Mouse (Mus musculus): ENCODE measurements around the gene Ccdc183.

Ccdc183 gene

DNA sequence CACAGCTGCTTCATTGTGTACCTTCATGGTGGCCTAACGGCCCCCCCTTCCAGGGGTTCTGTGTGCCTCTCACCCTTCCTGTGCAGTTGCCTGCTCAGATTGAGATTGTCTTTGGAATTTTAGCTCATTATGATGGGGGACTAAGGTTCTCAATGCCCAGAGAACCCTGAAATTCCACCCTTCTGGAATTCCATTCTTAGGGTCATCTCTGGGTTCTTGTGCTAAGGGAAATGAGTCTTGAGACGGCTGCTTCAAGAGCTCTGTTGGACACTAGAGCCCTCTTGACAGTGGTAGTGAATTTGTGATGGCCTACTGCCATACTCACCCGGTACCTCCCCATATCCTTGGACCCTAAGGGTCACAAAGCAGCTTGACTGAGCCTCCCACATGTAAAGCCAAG, at the start of gene Ccdc183:
TSS of gene Ccdc183 (minus strand) at position 101 of the 400 bp plus-strand sequence.
- no peak for DNase-seq (ENCODE audit: low read depth)

DNA sequence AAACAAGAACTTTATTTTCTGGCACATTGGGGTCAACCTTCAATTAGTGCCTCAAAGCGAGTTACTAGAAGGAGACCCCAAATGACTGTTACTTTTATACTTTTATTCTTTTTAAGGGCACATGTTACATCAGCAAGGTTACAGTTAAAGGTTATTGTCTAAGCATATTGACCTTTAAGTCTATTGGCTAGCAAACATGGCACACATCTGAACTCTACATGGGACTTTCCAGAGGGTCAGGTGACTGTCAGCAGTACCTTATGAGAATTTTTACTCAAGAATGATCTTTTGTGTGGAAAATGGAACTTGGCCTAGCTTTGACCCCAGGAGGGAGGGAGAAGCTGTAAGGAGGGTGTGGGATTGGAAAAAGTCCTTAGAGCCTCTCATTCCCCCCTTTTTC, 49.0 kb upstream of the Ccdc183 start:
- DNase-seq (ENCODE audit: low read depth), result peak; percentile 53

DNA sequence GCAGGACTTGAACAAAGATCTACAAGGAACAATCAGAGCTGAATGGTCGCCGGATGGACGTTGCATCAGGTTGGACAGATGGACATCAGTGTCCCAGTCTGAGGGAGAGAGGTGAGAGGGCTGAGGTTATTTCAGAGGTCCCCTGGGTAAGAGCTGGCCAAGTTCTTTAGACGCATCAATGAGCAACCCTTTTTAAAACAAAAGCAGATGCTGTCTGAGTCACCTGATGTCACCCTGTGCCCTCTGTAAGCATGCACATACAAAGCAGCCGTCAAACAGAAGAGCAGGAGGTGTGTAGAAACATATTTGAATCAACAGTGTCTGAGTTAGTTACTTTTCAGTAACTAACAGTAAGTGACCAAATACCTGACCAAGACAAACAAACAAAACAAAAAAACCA, 46.6 kb upstream of the Ccdc183 start:
- DNase-seq (ENCODE audit: low read depth), result no peak

DNA sequence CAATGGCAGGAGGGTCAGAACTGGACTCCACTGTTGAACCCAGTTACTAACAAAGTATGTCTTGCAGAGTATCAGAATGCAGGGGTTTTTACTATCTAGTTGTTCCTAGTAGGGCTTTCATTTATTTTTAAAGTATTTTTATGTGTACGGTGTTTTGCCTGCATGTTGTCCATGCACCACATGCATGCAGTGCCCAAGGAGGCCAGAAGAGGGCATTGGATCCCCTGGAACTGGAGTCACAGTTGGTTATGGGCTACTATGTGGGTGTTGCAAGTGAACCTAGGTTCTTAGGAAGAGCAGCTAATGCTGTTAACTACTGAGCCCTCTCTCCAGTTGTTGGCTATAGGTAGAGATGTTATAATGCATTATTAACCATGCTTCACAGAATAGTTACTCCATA, 46.0 kb upstream of the Ccdc183 start:
- peak; percentile 68 for DNase-seq (ENCODE audit: low read depth)

DNA sequence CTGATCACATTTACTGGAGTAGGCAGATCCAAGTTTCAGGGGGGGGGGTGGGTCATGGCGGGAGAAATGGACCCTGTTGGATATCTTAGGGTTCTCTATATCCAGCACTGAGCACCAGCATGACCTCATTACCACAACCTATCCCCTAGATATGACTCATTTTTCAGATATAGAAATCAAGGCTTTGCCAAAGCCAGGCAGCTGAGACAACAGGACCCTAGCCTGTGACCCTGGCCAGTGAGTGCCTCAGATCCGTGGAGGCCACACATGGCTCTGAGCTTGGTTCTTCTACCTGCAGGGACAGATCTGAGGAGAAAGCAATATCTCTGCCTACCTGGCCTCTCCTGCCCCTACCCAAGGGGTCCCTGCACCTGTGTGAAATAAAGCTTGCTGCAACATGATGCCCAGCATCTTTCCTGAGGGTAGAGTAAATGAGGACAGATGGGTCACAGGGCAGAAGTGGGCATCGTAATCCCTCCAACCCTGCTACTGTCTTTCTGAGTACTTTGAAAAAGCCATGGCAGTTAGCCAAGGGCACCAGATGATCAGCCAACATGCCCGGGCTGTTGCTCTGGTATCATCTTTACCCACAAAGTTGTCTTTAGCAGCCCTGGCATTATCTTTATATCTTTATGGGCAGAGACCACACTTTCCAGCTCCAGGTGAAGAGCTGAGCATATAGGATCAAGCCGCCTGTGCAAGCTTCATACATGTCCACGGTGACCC, 43.9 kb upstream of the Ccdc183 start:
- DNase-seq (ENCODE audit: low read depth), result no peak

DNA sequence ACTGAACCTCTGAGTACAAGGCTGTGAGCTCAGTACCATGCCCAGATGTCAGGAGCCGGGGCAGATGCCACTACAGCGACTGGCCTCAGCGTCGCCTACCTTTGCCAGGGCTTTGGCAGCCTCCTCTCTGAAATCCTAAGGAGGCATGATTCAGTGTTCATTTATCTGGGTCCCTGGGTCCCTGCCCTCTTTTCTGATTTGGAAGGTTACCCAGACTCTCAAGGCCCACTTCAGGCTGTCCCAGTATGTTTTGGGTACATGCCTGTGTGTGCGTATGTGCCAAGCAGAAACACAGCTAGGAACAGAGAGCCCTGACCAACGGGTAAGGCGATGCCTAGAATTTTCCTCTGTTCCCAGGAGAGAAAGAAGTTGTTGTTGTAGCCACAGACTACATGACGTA, 42.8 kb upstream of the Ccdc183 start:
- no peak for DNase-seq (ENCODE audit: low read depth)

DNA sequence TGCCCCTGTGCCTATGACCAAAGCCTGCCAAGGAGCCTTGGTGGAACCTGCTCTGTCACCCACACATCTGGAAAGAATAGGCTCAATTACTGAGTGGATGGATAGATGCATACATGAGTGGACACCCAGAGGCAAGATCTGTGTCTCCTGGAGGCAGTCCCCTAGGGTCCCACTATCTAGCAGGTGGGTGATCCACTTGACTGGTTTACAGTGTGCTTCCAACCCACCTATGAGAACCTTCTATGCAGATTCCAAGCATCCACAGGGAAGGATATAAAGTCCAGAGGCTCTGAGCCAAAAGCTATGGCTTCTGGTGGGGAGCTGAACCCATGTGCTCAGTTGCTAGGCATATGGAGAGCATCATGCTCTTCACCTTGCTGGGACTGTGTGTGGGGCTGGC, 40.2 kb upstream of the Ccdc183 start, which contains the start of gene Lcn5:
TSS of gene Lcn5 (plus strand) at position 301 of the 400 bp plus-strand sequence.
- no peak for DNase-seq (ENCODE audit: low read depth)

DNA sequence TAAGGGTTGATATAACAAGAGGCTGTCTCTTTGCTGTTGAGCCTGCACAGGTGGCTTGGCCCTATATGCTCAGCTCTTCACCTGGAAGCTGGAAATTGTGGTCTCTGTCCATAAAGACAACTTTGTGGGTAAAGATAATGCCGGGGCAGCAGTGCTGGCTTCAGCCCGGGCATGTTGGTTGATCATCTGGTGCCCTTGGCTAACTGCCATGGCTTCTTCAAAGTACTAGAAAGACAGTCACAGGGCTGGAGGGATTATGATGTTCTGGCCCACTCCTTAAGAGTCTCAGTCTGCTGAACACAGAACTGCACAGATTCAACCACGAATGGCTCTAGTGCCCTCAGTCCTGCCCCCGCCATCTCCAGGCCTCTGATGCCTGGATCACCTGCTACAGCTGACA, 39.8 kb upstream of the Ccdc183 start:
- DNase-seq (ENCODE audit: low read depth), result no peak

DNA sequence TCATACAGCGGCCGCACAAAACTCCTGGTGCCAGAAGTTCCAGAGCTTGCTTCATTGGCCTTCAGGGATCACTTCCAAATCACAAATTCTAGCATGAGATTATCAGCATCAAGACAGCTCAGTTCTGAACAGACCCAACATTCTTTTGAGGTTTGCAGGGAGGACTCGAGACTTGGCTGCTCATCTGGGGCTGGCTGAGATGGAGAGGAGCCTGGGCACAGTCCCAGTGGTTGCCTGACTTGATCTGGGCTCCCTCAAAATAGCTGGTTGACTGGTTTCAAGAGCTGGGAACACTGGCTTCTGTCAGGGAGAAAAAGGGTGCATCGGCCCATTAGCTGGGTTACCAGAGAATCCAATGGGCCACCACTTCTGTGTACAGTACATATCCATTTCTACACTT, 39.2 kb upstream of the Ccdc183 start:
- no peak for DNase-seq (ENCODE audit: low read depth)

DNA sequence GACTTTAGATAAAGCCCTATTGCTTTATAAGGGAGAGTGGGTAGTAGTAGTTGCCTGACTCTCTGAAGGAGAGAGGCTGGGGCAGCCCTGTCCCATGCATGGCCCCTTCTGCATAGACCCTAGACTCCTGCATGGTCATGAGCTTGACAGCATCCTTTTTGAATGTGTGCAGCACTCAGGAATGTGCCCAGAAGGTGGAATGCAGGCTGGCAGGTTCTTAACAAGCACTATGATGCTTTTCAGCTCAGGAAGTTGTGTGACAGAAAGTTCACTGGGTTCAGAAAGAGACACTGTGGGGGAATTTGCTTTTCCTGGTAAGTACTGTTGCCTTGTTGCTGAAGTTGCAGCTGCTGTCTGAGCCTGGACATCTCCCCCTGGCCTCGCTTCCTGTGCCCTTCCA, 37.0 kb upstream of the Ccdc183 start:
- no peak for DNase-seq (ENCODE audit: low read depth)

DNA sequence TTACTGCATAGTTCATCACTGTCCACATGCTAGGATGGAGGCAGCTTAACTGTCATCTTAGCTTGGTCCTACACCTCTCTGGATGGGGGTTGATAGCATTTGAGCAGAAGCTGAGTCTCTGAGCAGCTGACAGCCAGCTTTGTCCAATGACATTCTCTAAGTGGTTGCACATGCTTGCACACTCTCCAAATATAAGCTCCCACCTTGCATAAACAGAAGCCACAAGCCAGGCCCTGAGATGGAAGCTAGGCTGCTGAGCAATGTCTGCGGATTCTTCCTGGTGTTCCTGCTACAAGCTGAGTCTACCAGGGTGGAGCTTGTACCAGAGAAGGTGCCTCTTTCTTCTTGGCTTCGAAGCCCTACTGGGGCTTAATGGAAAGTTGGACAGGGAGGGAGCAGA, 35.4 kb upstream of the Ccdc183 start, which contains the start of gene Lcn8:
TSS of gene Lcn8 (plus strand) at position 219 of the 400 bp plus-strand sequence.
- no peak for DNase-seq (ENCODE audit: low read depth)

DNA sequence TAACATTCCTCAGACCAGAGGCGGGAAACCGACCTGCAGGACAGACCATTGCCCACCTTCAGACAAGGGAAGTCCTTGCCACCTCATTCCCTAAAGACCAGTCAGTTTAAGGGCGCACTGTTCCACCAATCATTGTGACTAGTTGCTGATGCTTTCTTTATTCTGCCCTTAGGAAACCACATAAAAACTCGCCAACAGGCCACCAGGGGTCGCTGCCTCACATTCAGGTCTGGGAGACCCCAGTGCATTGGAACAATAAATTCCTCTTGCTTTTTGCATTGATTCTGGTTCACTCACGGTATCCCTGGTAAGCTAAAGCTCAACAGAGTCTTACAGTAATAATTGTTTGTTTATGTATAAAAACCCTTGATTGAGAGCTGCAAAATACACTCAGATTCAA, 22.4 kb upstream of the Ccdc183 start:
- peak; percentile 62 for DNase-seq (ENCODE audit: low read depth)

DNA sequence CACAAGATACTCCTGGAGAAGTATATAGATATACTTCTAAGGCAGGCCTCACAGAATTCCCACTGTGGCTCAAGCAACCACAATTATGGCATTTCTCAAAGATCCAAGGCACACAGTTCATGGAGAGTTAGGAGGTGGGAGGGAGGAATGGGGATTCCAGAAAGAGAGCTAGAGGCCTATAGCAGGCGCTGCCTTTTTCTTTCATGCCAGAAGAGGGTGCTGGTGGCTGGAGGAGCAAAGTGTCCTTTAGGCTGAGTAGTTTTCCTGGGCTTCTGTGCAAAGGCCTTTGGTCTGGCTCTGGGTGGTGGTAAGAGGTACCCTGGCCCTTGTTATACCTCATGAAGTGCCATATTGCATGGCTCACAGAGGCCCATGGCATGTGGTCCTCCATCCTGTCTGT, 16.6 kb upstream of the Ccdc183 start:
- DNase-seq (ENCODE audit: low read depth), result no peak

DNA sequence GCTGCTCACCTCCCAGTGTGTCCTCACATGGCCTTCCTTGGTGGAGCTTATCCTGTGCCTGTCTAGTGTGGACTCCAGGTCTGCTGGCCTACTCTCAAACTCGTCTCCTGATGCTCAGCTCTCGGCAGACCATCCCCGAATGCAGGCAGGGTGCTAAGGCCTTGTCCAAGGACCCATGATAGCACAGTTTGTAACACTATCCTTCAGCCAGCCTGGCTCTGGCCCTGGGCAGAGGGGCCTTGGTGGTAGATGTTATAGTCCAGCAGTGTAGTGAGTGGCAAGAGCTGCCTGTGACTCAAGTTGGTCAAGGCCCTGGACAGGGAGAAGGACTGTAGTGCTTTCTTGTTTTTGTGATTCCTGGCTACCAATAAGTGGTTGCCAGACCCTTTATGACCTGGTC, 16.1 kb upstream of the Ccdc183 start:
- DNase-seq (ENCODE audit: low read depth), result no peak

DNA sequence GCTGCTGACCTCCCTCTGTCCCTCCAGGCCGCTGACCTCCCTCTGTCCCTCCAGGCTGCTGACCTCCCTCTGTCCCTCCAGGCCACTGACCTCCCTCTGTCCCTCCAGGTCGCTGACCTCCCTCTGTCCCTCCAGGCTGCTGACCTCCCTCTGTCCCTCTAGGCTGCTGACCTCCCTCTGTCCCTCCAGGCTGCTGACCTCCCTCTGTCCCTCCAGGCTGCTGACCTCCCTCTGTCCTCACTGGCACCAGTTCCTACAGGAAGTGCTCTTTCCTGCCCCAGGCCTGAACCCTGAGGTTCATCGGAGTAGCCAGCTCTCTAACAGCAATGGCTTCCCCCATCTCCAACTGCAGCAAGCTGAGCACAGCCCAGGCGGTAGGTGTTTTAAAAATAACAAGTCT, 11.3 kb upstream of the Ccdc183 start:
- no peak for DNase-seq (ENCODE audit: low read depth)

DNA sequence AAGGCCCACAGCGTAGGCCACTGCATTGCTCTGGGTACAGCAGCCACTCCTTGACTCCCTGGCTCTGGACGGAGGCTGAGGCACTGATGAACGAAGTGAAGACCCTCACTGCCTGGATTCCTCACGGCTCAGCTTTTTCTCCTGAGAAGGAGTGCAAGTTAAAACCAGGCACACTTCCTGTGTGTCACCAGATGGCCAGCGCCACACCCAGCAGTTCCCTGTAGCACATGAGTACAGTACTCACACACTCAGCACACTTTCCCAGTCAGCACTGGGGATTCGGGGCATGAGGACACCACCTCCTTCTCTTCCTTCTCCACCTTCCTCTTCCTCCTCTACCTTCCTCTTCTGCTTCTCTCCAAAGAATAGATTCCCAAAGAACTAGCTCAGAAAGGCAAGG, 10.3 kb upstream of the Ccdc183 start, which contains the start of gene Fcna:
TSS of gene Fcna (minus strand) at position 220 of the 400 bp plus-strand sequence.
- no peak for DNase-seq (ENCODE audit: low read depth)

DNA sequence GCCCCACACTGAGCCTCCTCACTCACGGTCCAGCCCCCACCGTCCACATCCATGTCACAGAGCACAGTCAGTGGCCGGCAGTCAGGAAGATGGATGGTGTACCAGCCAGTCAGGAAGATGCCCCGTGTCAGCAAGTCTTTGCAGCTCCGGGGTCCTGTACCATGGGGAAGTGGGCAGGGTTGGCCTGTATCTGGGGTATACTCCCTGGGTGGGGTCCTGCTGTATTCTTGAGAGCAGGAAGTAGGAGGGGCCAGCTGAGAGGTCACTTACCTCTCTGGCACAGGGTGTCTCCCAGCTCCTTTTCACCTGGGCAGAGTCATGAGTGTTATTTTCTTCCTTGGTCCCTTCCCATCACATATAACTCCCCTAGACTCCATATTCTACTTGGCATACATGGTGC, 8.5 kb upstream of the Ccdc183 start:
- no peak for DNase-seq (ENCODE audit: low read depth)

DNA sequence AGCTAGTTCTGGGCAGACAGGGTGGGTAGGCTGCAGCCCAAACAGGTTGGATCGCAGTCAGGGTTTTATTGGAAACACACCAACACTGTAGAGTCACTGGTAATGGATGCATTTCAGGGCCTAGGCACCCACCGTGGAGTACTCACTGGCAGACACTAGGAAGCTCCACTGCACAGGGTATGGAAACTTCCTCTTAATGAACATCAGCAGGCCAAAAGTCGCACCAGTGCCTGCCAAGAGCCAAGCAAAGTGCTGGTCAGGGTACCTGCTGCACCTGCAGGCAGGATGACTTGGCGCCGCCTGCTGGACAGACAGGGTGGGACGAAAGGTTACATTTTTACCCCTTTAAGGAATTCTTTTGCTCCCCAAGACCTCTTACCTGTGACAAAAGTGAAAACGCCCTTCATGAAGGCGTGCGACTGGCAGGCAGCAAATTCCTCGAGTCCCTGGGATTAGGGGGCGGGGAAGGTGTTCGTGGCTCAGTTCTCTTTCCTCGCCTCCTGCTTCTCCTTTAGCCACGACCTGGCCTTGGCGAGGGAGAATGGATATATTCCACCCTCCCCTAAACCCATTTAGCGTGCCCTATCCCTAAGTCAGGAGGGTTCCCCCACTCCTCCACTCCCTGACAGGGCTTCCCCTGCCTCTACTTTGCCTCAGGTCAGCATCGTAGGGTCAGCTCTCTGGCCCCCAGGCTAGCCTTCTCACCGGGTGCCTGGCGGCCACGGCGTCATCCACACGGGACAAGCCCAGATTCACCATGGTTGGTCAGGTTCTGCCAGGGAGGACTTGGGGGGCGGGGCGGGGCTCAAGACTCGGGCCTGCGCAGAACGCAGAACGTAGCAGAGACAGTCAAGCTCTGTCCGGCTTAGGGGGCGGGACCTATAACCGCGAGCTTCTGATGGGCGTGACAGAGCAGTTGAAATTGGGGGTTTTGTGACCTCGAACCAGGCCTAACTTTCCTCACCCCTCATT, 4.0 kb upstream of the Ccdc183 start, which contains the start of gene Tmem141:
TSS of gene Tmem141 (minus strand) at position 777 of the 972 bp plus-strand sequence.
- DNase-seq (ENCODE audit: low read depth), result peak; percentile 69

DNA sequence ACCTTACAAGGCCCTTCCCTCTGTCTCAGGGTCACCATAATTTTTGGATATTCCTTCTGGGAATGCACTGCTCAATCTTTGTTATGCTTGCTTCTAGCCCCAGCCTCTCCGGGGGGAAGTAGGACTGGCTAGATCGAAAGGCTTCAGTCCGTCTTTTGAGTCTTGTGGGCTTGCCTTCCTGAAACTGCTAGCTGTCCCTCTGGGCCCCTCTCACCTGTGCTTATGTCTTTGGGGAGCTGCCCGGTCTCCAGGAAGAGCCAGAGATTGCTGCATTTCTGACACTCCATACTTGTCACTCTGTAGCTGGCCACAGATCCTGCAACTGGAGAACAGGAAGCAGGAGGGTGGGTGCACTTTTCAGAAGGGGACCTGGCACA, 3.4 kb upstream of the Ccdc183 start:
- DNase-seq (ENCODE audit: low read depth), result no peak

DNA sequence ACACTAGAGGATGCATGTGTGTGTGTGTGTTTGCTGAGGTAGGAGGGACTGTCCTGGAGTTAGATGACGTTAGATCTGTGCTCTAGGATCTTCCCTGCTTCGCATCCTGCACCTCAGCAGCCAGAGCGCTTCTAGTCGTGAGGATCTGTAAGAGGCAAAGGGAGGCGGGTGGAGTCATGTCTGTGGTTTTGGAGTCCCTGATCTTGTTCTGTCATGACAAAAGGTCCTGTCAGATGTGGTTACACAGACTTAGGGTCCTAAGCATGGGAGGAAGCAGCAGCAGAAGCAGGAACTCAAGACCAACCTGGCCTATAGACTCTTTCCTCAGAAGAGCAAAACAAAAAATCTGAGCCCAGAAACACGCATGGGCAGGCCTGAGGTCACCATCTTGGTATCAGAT, 2.9 kb upstream of the Ccdc183 start:
- peak; percentile 39 for DNase-seq (ENCODE audit: low read depth)

DNA sequence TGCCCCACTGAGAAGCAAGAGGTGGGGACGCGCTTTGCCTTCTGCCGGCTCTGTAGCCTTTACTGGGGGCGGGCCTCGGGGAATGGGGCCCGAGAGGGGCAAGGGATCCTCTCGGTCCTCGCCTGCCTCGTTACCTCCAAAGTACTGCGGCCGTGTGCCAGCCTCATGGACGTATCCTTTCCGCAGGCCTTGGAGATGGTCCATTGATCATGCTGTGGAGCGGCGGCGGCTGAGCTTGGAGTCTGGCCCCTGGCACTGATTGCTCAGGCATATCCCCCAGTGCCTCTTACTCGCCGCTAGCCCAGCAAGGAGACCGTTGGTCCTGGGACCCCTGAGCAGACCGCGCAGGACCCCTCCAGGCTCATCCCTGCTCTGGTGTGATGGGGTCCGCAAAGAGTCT, 1.1 kb downstream of the Ccdc183 start:
- no peak for DNase-seq (ENCODE audit: low read depth)

DNA sequence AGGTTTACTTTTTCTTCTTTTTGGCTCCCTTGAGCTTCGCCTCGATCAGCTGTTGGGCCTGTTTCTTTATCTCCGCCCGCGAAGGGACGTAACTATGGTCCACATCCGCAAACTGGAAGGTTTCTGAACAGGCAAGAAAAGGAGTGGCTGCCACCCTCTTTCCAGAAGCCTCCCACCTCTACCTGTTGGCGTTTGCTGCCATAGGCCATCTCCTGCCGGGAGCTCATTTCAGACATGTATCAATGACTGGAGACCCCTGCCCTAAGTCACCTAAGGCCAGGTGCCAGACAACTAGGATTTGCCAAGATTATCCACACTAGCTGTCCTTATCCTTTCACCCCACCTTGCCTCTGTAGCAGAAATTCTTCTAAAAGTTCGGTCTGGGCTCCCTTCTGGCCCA, 8.8 kb downstream of the Ccdc183 start:
- no peak for DNase-seq (ENCODE audit: low read depth)

Data from induced T-regulatory cell, adult 2 months (primary cell).